Mouse (Mus musculus) testis, adult 2 months (tissue): ENCODE measurements around the gene Cdk10.

Experiments used
- CTCF ChIP-seq: fragments of 200-500 bp; IDR thresholded peaks from 2 replicates; pipeline ENCODE4 v1.5.1; 2012; ENCODE audit warnings: low read depth, mild to moderate bottlenecking, inconsistent platforms, low read length, moderate library complexity; ENCODE audit not compliant: control insufficient read depth, insufficient read depth, insufficient replicate concordance
- POLR2A ChIP-seq: fragments of 200-500 bp; IDR thresholded peaks from 2 replicates; pipeline ENCODE4 v1.6.1; 2012; ENCODE audit warnings: low read depth, mild to moderate bottlenecking, inconsistent platforms, low read length, moderate library complexity; ENCODE audit not compliant: control insufficient read depth

DNA sequence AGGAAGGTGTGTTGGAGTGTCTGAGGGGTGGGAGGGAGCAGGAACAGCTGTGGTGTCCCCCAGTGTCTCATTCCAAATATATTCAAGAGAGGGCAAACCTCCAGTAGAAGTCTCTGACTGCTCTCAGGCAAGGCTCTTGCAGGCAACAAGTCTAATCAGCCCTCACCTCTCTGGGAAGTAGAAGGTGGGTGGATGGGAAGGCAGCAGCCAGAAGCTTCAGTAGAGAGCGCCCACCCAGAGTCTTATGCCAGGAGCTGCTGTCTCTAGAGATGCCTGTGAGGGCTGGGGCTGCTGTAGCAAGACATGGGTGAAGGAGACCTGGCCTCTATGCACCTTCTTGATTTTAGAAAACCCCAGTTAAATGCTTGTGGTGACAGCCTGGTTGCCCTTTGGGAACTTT lies 3.8 kb downstream of the Cdk10 start:
- no peak for TF ChIP-seq CTCF
- TF ChIP-seq POLR2A, result no peak
